Mouse (Mus musculus) kidney, embryonic 15.5 days (tissue): Measurements from ENCODE around the gene Slc22a18. TPM values are rescaled to one million over a fixed set of nuclear protein-coding genes. Genes with fewer than 3 reads are reported as not detected.
"Not testable (repeated sequence)": the region's sequence is repeated elsewhere in the genome, so short reads cannot be mapped to it uniquely, and the experiment has no call there.

Experiments used
- ATAC-seq: fragments of 200-750 bp; cut with Nextera tagmentation; replicated peaks from 2 replicates; pipeline ENCODE4 v1.8.0; 2017; ENCODE audit warnings: moderate TSS enrichment; ENCODE audit not compliant: low FRiP score
- H3K27ac ChIP-seq: fragments of 300-500 bp; sonication (generic); 2 replicates; pipeline ENCODE4 v1.5.1; 2015; ENCODE audit warnings: mild to moderate bottlenecking, inconsistent platforms
- H3K27me3 ChIP-seq: fragments of 300-500 bp; sonication (generic); 2 replicates; pipeline ENCODE4 v1.6.1; 2015; ENCODE audit warnings: inconsistent platforms
- H3K36me3 ChIP-seq: fragments of 300-500 bp; sonication (generic); 2 replicates; pipeline ENCODE4 v1.6.1; 2015; ENCODE audit warnings: inconsistent platforms
- H3K4me1 ChIP-seq: fragments of 300-500 bp; sonication (generic); 2 replicates; pipeline ENCODE4 v1.6.1; 2015; ENCODE audit warnings: inconsistent platforms
- H3K4me2 ChIP-seq: fragments of 300-500 bp; sonication (generic); 2 replicates; pipeline ENCODE4 v1.6.1; 2015; ENCODE audit warnings: moderate library complexity, mild to moderate bottlenecking, inconsistent platforms
- H3K4me3 ChIP-seq: fragments of 300-500 bp; sonication (generic); replicated peaks from 2 replicates; pipeline ENCODE4 v1.5.1; 2015; ENCODE audit warnings: mild to moderate bottlenecking, inconsistent platforms
- H3K9ac ChIP-seq: fragments of 300-500 bp; sonication (generic); 2 replicates; pipeline ENCODE4 v1.6.1; 2015; ENCODE audit warnings: mild to moderate bottlenecking, inconsistent platforms
- H3K9me3 ChIP-seq: fragments of 300-500 bp; sonication (generic); replicated peaks from 2 replicates; pipeline ENCODE4 v1.6.1; 2016; ENCODE audit warnings: inconsistent platforms
- WGBS: fragments of 180-500 bp; shearing (Covaris S2); methylation state at CpG from one replicate; pipeline ENCODE4 v1.1.7; 2015; ENCODE audit warnings: mixed read lengths; 5-methylcytosine and 5-hydroxymethylcytosine counted together
- polyA plus RNA-seq: library from polyadenylated mRNA; unstranded; fragments of >200 nt; fragmentation: Nextera tagmentation; extraction: Ambion mirVana; gene quantifications from 2 replicates; pipeline ENCODE4 v1.2.1, GENCODE M21; 2015

The Slc22a18 gene
- polyA plus RNA-seq, 1 experiment from 2014 or later, result 4.5 TPM

- H3K9me3 ChIP-seq, result no peaks in the 10 kb centered on the region
- no peak overlapping the region for H3K27ac ChIP-seq
- no peak overlapping the region for H3K4me3 ChIP-seq
- WGBS, result 36% methylated on average over 7 of the region's 7 CpGs
- no peak for ATAC-seq
- no peak overlapping the region for H3K9ac ChIP-seq
- no peak overlapping the region for H3K4me2 ChIP-seq
- no peaks in the 10 kb centered on the region for H3K36me3 ChIP-seq
- peaks cover 14% of the 10 kb centered on the region for H3K4me1 ChIP-seq
- peaks cover 32% of the 10 kb centered on the region for H3K27me3 ChIP-seq
Measured at GRCm38 (mm10) chr7:143506675-143507074, 33.1 kb downstream of the Slc22a18 start.

DNA sequence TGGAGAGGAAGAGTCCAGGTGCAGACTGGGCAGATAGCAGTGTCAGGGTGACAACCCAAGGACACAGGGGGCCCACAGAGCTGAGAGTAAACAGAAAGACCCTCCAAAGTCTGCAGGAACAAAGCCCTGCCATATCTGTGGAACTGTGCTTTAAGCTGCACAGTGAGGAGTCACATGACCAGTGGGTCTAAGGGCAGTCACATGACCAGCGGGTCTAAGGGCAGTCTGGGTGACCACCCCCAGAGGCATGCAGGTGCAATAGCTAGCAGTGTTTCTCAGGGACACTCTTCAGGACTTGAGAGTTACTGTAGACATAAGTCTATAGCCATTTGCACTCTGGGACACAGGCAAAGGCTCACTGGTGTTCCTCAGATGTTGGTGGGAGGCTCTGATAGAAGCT lies 36.0 kb downstream of the Slc22a18 start:
- Histone ChIP-seq H3K4me2 (no peak overlapping the region), H3K9ac (no peak overlapping the region), H3K4me3 (no peak overlapping the region), H3K27ac (no peak overlapping the region), H3K27me3 (peaks cover 6% of the 10 kb centered on the region; the same call in 1 of the 2 replicates), H3K4me1 (no peaks in the 10 kb centered on the region), H3K9me3 (no peaks in the 10 kb centered on the region), H3K36me3 (peaks cover 26% of the 10 kb centered on the region)
- no peak for ATAC-seq
- 79% methylated on average over 1 of the region's 1 CpGs for WGBS

DNA sequence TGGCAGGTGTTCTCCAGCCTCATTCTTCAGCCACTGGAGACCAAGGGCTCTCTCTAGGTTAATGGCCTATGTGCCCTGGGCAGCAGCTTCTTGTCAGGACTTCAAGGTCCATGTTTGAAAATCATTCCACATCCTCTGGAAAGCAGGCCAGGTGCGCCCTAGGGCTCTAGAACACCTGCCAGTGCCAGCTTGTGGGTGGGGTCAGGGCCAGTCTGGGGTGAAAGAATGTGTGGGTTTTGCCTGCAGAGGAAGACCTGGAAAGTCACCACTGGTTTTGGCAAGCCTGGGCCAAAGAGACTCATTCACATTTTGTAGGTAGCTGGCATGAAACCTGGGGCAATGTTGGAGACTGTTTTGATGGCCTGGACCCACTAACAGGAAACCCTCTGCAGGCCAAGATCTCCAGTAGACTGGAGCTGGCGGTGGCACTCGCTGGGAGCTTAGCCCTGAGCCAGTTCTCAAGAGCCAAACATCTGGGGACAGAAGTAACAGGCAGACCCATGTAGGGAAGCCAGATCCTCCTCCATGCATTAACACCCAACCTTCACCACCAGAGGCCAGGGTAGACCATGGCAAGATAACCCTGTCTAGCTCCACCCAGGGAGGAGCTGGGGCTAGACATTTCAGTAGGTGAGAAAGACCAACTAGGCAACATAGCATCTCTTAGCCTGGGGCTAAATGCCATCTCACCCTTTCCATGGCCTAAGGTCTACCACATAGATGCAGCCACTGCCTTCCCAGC lies 37.2 kb downstream of the Slc22a18 start:
- Histone ChIP-seq H3K4me1 (no peaks in the 10 kb centered on the region), H3K9me3 (no peaks in the 10 kb centered on the region), H3K4me3 (no peak overlapping the region), H3K27me3 (no peaks in the 10 kb centered on the region), H3K9ac (no peak overlapping the region), H3K4me2 (no peak overlapping the region), H3K27ac (no peak overlapping the region), H3K36me3 (peaks cover 38% of the 10 kb centered on the region)
- WGBS, result 94% methylated on average over 3 of the region's 3 CpGs
- ATAC-seq, result no peak

GRCm38 (mm10) chr7:143511335-143511712 lies 37.8 kb downstream of the Slc22a18 start:
- ATAC-seq, result no peak

GRCm38 (mm10) chr7:143513763-143514415 lies 40.4 kb downstream of the Slc22a18 start:
- ATAC-seq, result no peak
- Histone ChIP-seq H3K9me3 (no peaks in the 10 kb centered on the region), H3K27ac (no peak overlapping the region), H3K36me3 (peaks cover 69% of the 10 kb centered on the region), H3K4me3 (no peak overlapping the region), H3K9ac (no peak overlapping the region), H3K4me2 (no peak overlapping the region), H3K27me3 (no peaks in the 10 kb centered on the region), H3K4me1 (no peaks in the 10 kb centered on the region)
- WGBS, result 86% methylated on average over 10 of the region's 10 CpGs

More at GRCm38 (mm10) chr7:143511335-143511712, 37.8 kb downstream of the Slc22a18 start:
- H3K4me2 ChIP-seq, result no peak overlapping the region
- no peak overlapping the region for H3K9ac ChIP-seq
- no peaks in the 10 kb centered on the region for H3K9me3 ChIP-seq
- no peaks in the 10 kb centered on the region for H3K4me1 ChIP-seq
- H3K27ac ChIP-seq, result no peak overlapping the region
- H3K36me3 ChIP-seq, result peaks cover 44% of the 10 kb centered on the region
- H3K4me3 ChIP-seq, result no peak overlapping the region
- no peaks in the 10 kb centered on the region for H3K27me3 ChIP-seq

DNA sequence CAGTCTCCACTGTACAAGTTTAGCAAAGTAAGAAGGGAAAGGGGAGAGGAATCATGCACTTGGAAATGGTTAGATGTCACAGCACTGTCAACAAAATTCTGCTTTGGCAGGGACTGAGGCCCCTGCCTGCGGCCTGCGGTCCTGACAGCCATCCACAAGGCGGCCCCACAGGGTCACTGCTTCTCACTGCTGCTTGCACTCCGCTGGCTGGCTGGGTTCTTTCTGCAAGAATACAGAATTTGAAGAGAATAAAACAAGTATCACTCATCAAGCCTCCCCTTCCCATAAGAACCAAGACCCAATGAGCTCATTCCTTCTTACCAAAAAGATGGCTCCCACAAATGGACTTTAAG lies 40.9 kb downstream of the Slc22a18 start:
- H3K27me3 ChIP-seq, result no peaks in the 10 kb centered on the region
- H3K4me3 ChIP-seq, result no peak overlapping the region
- ATAC-seq, result no peak
- WGBS, result 96% methylated on average over 4 of the region's 4 CpGs
- no peaks in the 10 kb centered on the region for H3K9me3 ChIP-seq
- peaks cover 74% of the 10 kb centered on the region for H3K36me3 ChIP-seq
- H3K4me1 ChIP-seq, result no peaks in the 10 kb centered on the region
- no peak overlapping the region for H3K4me2 ChIP-seq
- no peak overlapping the region for H3K9ac ChIP-seq
- no peak overlapping the region for H3K27ac ChIP-seq

DNA sequence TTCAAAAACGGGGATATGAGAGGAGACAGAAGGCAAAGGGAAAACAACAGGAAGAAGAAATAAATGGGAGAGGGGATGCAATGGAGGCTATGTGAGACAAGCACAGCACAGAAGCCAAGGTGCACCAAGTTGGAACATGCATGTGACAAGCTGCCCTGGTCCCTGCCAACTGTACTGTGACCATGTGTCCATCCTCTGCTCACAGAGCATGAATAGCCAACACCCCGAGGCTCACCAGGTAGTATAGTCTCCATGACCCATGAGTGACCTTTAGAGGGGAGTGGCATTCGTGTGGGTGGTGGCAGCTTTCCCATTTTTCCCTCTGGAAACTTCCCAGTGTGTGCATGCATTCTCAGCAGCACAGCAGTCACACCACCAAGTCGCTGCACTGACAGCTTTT lies 45.8 kb downstream of the Slc22a18 start:
- 75% methylated on average over 4 of the region's 4 CpGs for WGBS
- H3K27ac ChIP-seq, result no peak overlapping the region
- H3K36me3 ChIP-seq, result peaks cover 100% of the 10 kb centered on the region
- no peak overlapping the region for H3K9ac ChIP-seq
- no peak overlapping the region for H3K4me3 ChIP-seq
- no peaks in the 10 kb centered on the region for H3K4me1 ChIP-seq
- H3K27me3 ChIP-seq, result no peaks in the 10 kb centered on the region
- H3K4me2 ChIP-seq, result no peak overlapping the region
- no peaks in the 10 kb centered on the region for H3K9me3 ChIP-seq
- ATAC-seq, result no peak

DNA sequence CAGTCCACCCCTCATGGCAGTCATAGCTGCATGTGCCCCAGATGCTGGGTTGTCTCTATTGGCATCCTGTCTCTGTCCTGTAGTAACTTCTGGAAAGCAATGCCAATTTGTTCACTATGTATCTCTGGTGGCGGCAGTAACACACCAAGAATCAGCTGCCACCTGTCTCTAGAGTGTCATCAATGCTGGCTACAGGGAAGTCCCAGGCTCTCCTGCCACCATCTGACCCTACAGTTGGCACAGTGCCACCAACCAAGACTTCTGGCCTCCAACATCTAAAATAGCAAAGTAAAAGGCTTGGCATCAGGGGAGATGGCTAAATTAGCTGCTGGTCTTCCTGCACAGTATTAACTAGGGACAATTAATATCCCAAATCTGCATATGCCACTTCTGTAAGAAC lies 58.9 kb downstream of the Slc22a18 start:
- Histone ChIP-seq H3K27ac (no peak overlapping the region), H3K4me1 (no peaks in the 10 kb centered on the region), H3K4me2 (no peak overlapping the region), H3K9me3 (no peaks in the 10 kb centered on the region), H3K9ac (no peak overlapping the region), H3K36me3 (peaks cover 100% of the 10 kb centered on the region), H3K4me3 (no peak overlapping the region), H3K27me3 (no peaks in the 10 kb centered on the region)
- no peak for ATAC-seq
- 87% methylated on average over 1 of the region's 1 CpGs for WGBS

DNA sequence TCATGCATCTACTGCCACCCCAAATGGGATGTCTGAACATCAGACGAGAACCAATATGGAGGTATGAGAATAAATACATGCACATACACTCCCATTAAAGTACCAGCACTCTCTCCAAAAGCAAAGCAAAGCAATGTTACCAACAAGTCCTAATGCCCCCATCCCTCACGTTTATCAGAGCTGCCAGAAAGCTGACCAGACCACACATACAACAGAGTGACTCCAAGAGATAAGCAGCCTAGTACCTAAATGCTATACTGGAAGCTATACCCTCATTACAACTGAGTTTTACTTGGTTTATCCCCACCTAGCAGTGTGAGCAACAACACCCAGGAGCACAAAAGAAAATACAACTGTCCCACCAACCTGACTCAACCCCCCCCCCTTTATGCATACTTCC lies 59.7 kb downstream of the Slc22a18 start:
- Histone ChIP-seq H3K36me3 (peaks cover 100% of the 10 kb centered on the region), H3K9me3 (no peaks in the 10 kb centered on the region), H3K9ac (no peak overlapping the region), H3K4me3 (no peak overlapping the region), H3K27ac (no peak overlapping the region), H3K4me1 (no peaks in the 10 kb centered on the region), H3K27me3 (no peaks in the 10 kb centered on the region), H3K4me2 (no peak overlapping the region)
- WGBS, result 87% methylated on average over 2 of the region's 2 CpGs
- ATAC-seq, result no peak

GRCm38 (mm10) chr7:143536251-143536650 lies 62.7 kb downstream of the Slc22a18 start:
- peaks cover 92% of the 10 kb centered on the region for H3K36me3 ChIP-seq
- H3K4me2 ChIP-seq, result no peak overlapping the region
- H3K9me3 ChIP-seq, result no peaks in the 10 kb centered on the region
- H3K27ac ChIP-seq, result no peak overlapping the region
- no peak overlapping the region for H3K9ac ChIP-seq
- ATAC-seq, result no peak
- H3K4me3 ChIP-seq, result no peak overlapping the region
- 87% methylated on average over 3 of the region's 3 CpGs for WGBS
- H3K27me3 ChIP-seq, result no peaks in the 10 kb centered on the region
- no peaks in the 10 kb centered on the region for H3K4me1 ChIP-seq

- not testable (repeated sequence) for H3K9me3 ChIP-seq, H3K27me3 ChIP-seq, H3K4me3 ChIP-seq, ATAC-seq, H3K9ac ChIP-seq, H3K27ac ChIP-seq, H3K4me2 ChIP-seq, H3K4me1 ChIP-seq
- 91% methylated on average over 6 of the region's 6 CpGs for WGBS
- H3K36me3 ChIP-seq, result peaks cover 73% of the 10 kb centered on the region
Measured at GRCm38 (mm10) chr7:143538229-143538628, 64.7 kb downstream of the Slc22a18 start.

GRCm38 (mm10) chr7:143538671-143539070 lies 65.1 kb downstream of the Slc22a18 start:
- no peak overlapping the region for H3K4me3 ChIP-seq
- H3K9ac ChIP-seq, result no peak overlapping the region
- H3K4me2 ChIP-seq, result no peak overlapping the region
- no peaks in the 10 kb centered on the region for H3K9me3 ChIP-seq
- H3K27ac ChIP-seq, result no peak overlapping the region
- no peak for ATAC-seq
- 71% methylated on average over 1 of the region's 1 CpGs for WGBS
- H3K4me1 ChIP-seq, result peaks cover 9% of the 10 kb centered on the region
- peaks cover 68% of the 10 kb centered on the region for H3K36me3 ChIP-seq
- no peaks in the 10 kb centered on the region for H3K27me3 ChIP-seq

GRCm38 (mm10) chr7:143544368-143544767 lies 70.8 kb downstream of the Slc22a18 start:
- WGBS, result 93% methylated on average over 2 of the region's 2 CpGs
- no peak overlapping the region for H3K4me3 ChIP-seq
- peaks cover 34% of the 10 kb centered on the region for H3K4me1 ChIP-seq
- no peak overlapping the region for H3K27ac ChIP-seq
- no peak for ATAC-seq
- H3K9ac ChIP-seq, result no peak overlapping the region
- no peaks in the 10 kb centered on the region for H3K9me3 ChIP-seq
- no peak overlapping the region for H3K4me2 ChIP-seq
- peaks cover 22% of the 10 kb centered on the region for H3K36me3 ChIP-seq
- H3K27me3 ChIP-seq, result no peaks in the 10 kb centered on the region
